Mouse (Mus musculus) limb, embryonic 11.5 days (tissue): ENCODE measurements around the gene Mettl26. TPM values are rescaled to one million over a fixed set of nuclear protein-coding genes. Genes with fewer than 3 reads are reported as not detected.

Source experiments
- ATAC-seq: fragments of 200-750 bp; cut with Nextera tagmentation; 2 replicates; pipeline ENCODE4 v1.8.0; 2017; ENCODE audit warnings: low read depth; ENCODE audit not compliant: insufficient number of reproducible peaks, low FRiP score, low TSS enrichment
- DNase-seq: peaks from one replicate; pipeline ENCODE4 v3.0.0-alpha.2; 2015; ENCODE audit warnings: low spot score
- H3K27ac ChIP-seq: fragments of 300-500 bp; sonication (generic); replicated peaks from 2 replicates; pipeline ENCODE4 v1.5.1; 2014; ENCODE audit warnings: low read depth, mild to moderate bottlenecking, low read length
- H3K27me3 ChIP-seq: fragments of 300-500 bp; sonication (generic); 2 replicates; pipeline ENCODE4 v1.6.1; 2014; ENCODE audit warnings: mild to moderate bottlenecking, low read length, mixed read lengths; ENCODE audit not compliant: control insufficient read depth, insufficient read depth
- H3K36me3 ChIP-seq: fragments of 300-500 bp; sonication (generic); 2 replicates; pipeline ENCODE4 v1.6.1; 2014; ENCODE audit warnings: mild to moderate bottlenecking, low read length, moderate library complexity, mixed read lengths; ENCODE audit not compliant: control insufficient read depth, insufficient read depth
- H3K4me1 ChIP-seq: fragments of 300-500 bp; sonication (generic); 2 replicates; pipeline ENCODE4 v1.6.1; 2014; ENCODE audit warnings: low read length, mixed read lengths; ENCODE audit not compliant: control insufficient read depth, insufficient read depth
- H3K4me2 ChIP-seq: fragments of 300-500 bp; sonication (generic); 2 replicates; pipeline ENCODE4 v1.6.1; 2014; ENCODE audit warnings: low read depth, mild to moderate bottlenecking, moderate library complexity; ENCODE audit not compliant: severe bottlenecking
- H3K4me3 ChIP-seq: fragments of 300-500 bp; sonication (generic); 2 replicates; pipeline ENCODE4 v1.5.1; 2014; ENCODE audit warnings: low read depth, low read length
- H3K9ac ChIP-seq: fragments of 300-500 bp; sonication (generic); 2 replicates; pipeline ENCODE4 v1.6.1; 2014; ENCODE audit warnings: mild to moderate bottlenecking, low read length
- H3K9me3 ChIP-seq: fragments of 300-500 bp; sonication (generic); 2 replicates; pipeline ENCODE4 v1.6.1; 2016; ENCODE audit warnings: low read length; ENCODE audit not compliant: control insufficient read depth
- WGBS: fragments of 180-500 bp; shearing (Covaris S2); extraction: QIAGEN DNeasy Blood & Tissue Kit; methylation state at CpG from one replicate; pipeline ENCODE4 v1.1.7; 2014; 5-methylcytosine and 5-hydroxymethylcytosine counted together
- microRNA-seq: library from miRNA; unstranded; fragments of <30 nt; microRNA quantifications from one replicate; pipeline ENCODE4, GENCODE M21; 2016
- polyA plus RNA-seq: library from polyadenylated mRNA; unstranded; fragments of >200 nt; fragmentation: Nextera tagmentation; extraction: Ambion mirVana; gene quantifications from 2 replicates; pipeline ENCODE4 v1.2.1, GENCODE M21; 2014

Mettl26 gene
- polyA plus RNA-seq, 1 experiment from 2014 or later = 60.9 TPM

DNA sequence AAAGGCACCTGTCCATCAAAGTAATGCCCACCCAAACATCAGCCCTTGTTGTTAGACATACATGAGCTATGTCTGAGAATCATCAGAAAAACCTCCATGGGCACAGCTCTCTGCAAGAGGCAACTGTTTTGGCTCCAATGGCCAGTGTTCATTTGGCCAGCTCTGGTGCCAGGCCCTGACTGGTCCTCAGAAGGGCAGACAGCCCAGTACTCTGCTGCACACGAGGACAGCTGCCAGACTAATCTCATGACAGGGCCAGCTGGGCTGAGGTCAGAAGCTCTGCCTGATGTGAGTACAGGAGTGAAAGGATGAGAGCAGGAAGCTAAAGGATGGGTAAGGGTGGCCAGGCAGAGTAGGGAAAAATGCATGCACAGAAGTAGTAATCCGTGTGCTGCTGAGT, 50.5 kb downstream of the Mettl26 start:
- no peak overlapping the region for H3K27ac ChIP-seq
- DNase-seq = no peak
- no peak for ATAC-seq
- H3K9me3 ChIP-seq = no peaks in the 10 kb centered on the region
- peaks cover 13% of the 10 kb centered on the region; the same call in 1 of the 2 replicates for H3K36me3 ChIP-seq
- H3K4me1 ChIP-seq = no peaks in the 10 kb centered on the region
- H3K4me3 ChIP-seq = no peak overlapping the region
- H3K9ac ChIP-seq = no peak overlapping the region
- H3K27me3 ChIP-seq = no peaks in the 10 kb centered on the region
- 74% methylated on average over 2 of the region's 2 CpGs for WGBS
- H3K4me2 ChIP-seq = no peak overlapping the region

Small RNA genes within 50 kb of the gene (microRNA-seq; reads per million reads assigned to microRNA genes)
- not detected for gene Mir3082

Other genes starting within 250 kb of the Mettl26 start
- gene Gng13, start 157.9 kb upstream of the Mettl26 start, polyA plus RNA-seq = 3.2 and 9.7 TPM in 2 replicates
- 29.1 and 31.5 TPM in 2 replicates for gene Chtf18, start 147.7 kb upstream of the Mettl26 start, polyA plus RNA-seq
- gene Rpusd1, start 147.4 kb upstream of the Mettl26 start, polyA plus RNA-seq = 20.4 and 23.4 TPM in 2 replicates
- not detected in 2 replicates for gene Mslnl, start 139.0 kb upstream of the Mettl26 start, polyA plus RNA-seq
- gene Msln, start 120.7 kb upstream of the Mettl26 start, polyA plus RNA-seq = 0.14 and 0.24 TPM in 2 replicates
- gene Narfl, start 101.3 kb upstream of the Mettl26 start, polyA plus RNA-seq = 21.8 and 23.6 TPM in 2 replicates
- gene Haghl, start 89.4 kb upstream of the Mettl26 start, polyA plus RNA-seq = 62.7 and 68.0 TPM in 2 replicates
- gene Ccdc78, start 88.5 kb upstream of the Mettl26 start, polyA plus RNA-seq = 0.11 and 0.16 TPM in 2 replicates
- 52.3 and 53.4 TPM in 2 replicates for gene Fam173a, start 82.2 kb upstream of the Mettl26 start, polyA plus RNA-seq
- gene AC134908.4, start 79.4 kb upstream of the Mettl26 start, polyA plus RNA-seq = 0.29 TPM in 1 of 2 replicates, not detected in the other
- 13.3 and 15.0 TPM in 2 replicates for gene Metrn, start 77.9 kb upstream of the Mettl26 start, polyA plus RNA-seq
- gene Fbxl16, start 66.0 kb upstream of the Mettl26 start, polyA plus RNA-seq = 1.4 and 1.5 TPM in 2 replicates
- gene Wdr24, start 51.4 kb upstream of the Mettl26 start, polyA plus RNA-seq = 27.7 and 27.9 TPM in 2 replicates
- 45.5 and 55.0 TPM in 2 replicates for gene Jmjd8, start 46.2 kb upstream of the Mettl26 start, polyA plus RNA-seq
- 341 and 353 TPM in 2 replicates for gene Stub1, start 41.7 kb upstream of the Mettl26 start, polyA plus RNA-seq
- gene Rhbdl1, start 37.8 kb upstream of the Mettl26 start, polyA plus RNA-seq = 1.2 TPM in 2 replicates
- 0.77 and 0.95 TPM in 2 replicates for gene Gm20683, start 33.3 kb upstream of the Mettl26 start, polyA plus RNA-seq
- gene Rhot2, start 30.2 kb upstream of the Mettl26 start, polyA plus RNA-seq = 9.4 and 10.7 TPM in 2 replicates
- gene Wdr90, start 13.6 kb upstream of the Mettl26 start, polyA plus RNA-seq = 19.3 and 22.4 TPM in 2 replicates
- gene Mcrip2, start 6.3 kb upstream of the Mettl26 start, polyA plus RNA-seq = 7.8 and 10.7 TPM in 2 replicates
- gene Wfikkn1, start 5.8 kb downstream of the Mettl26 start, polyA plus RNA-seq = 0.68 and 0.75 TPM in 2 replicates
- 19.2 and 19.7 TPM in 2 replicates for gene Rab40c, start 44.7 kb downstream of the Mettl26 start, polyA plus RNA-seq
- gene Pigq, start 69.9 kb downstream of the Mettl26 start, polyA plus RNA-seq = 50.9 and 52.8 TPM in 2 replicates
- gene Nhlrc4, start 69.9 kb downstream of the Mettl26 start, polyA plus RNA-seq = 0.27 TPM in 1 of 2 replicates, not detected in the other
- gene A930017K11Rik, start 77.5 kb downstream of the Mettl26 start, polyA plus RNA-seq = 0.18 and 0.33 TPM in 2 replicates
- 23.8 and 25.7 TPM in 2 replicates for gene Capn15, start 110.7 kb downstream of the Mettl26 start, polyA plus RNA-seq
- gene Rab11fip3, start 194.5 kb downstream of the Mettl26 start, polyA plus RNA-seq = 15.9 and 17.4 TPM in 2 replicates
- gene Decr2, start 215.3 kb downstream of the Mettl26 start, polyA plus RNA-seq = 19.0 and 22.3 TPM in 2 replicates
- gene Nme4, start 220.5 kb downstream of the Mettl26 start, polyA plus RNA-seq = 111 and 122 TPM in 2 replicates
- gene Tmem8, start 238.2 kb downstream of the Mettl26 start, polyA plus RNA-seq = 0.40 and 0.55 TPM in 2 replicates
- 259 and 283 TPM in 2 replicates for gene Mrpl28, start 248.4 kb downstream of the Mettl26 start, polyA plus RNA-seq